Mouse (Mus musculus) forebrain, embryonic 15.5 days (tissue): Measurements from ENCODE around the gene Kcnk3. TPM values are rescaled to one million over a fixed set of nuclear protein-coding genes. Genes with fewer than 3 reads are reported as not detected.
A peak's percentile ranks its signal among the peaks of the same experiment; 100 is the strongest.

Experiments
- ATAC-seq: fragments of 200-750 bp; cut with Nextera tagmentation; replicated peaks from 2 replicates; pipeline ENCODE4 v1.8.0; 2017; ENCODE audit warnings: mild to moderate bottlenecking, moderate TSS enrichment, moderate library complexity
- H3K27ac ChIP-seq: fragments of 300-500 bp; sonication (generic); replicated peaks from 2 replicates; pipeline ENCODE4 v1.5.1; 2015; ENCODE audit warnings: mild to moderate bottlenecking, inconsistent platforms
- H3K27me3 ChIP-seq: fragments of 300-500 bp; sonication (generic); 2 replicates; pipeline ENCODE4 v1.6.1; 2015; ENCODE audit warnings: inconsistent platforms
- H3K36me3 ChIP-seq: fragments of 300-500 bp; sonication (generic); 2 replicates; pipeline ENCODE4 v1.6.1; 2015; ENCODE audit warnings: mild to moderate bottlenecking, inconsistent platforms
- H3K4me1 ChIP-seq: fragments of 300-500 bp; sonication (generic); 2 replicates; pipeline ENCODE4 v1.6.1; 2015; ENCODE audit warnings: inconsistent platforms
- H3K4me2 ChIP-seq: fragments of 300-500 bp; sonication (generic); replicated peaks from 2 replicates; pipeline ENCODE4 v1.6.1; 2015; ENCODE audit warnings: mild to moderate bottlenecking, inconsistent platforms
- H3K4me3 ChIP-seq: fragments of 300-500 bp; sonication (generic); 2 replicates; pipeline ENCODE4 v1.5.1; 2015; ENCODE audit warnings: mild to moderate bottlenecking, inconsistent platforms
- H3K9ac ChIP-seq: fragments of 300-500 bp; sonication (generic); replicated peaks from 2 replicates; pipeline ENCODE4 v1.6.1; 2015; ENCODE audit warnings: mild to moderate bottlenecking, inconsistent platforms
- H3K9me3 ChIP-seq: fragments of 300-500 bp; sonication (generic); 2 replicates; pipeline ENCODE4 v1.6.1; 2016; ENCODE audit warnings: inconsistent platforms
- WGBS: fragments of 180-500 bp; shearing (Covaris S2); methylation state at CpG from one replicate; pipeline ENCODE4 v1.1.7; 2015; ENCODE audit warnings: mixed read lengths; 5-methylcytosine and 5-hydroxymethylcytosine counted together
- polyA plus RNA-seq: library from polyadenylated mRNA; unstranded; fragments of >200 nt; fragmentation: Nextera tagmentation; extraction: Ambion mirVana; gene quantifications from 2 replicates; pipeline ENCODE4 v1.2.1, GENCODE M21; 2015

The Kcnk3 gene
- polyA plus RNA-seq, 1 experiment from 2014 or later, result 3.1 TPM

GRCm38 (mm10) chr5:30650756-30651155 is 62.8 kb downstream of the Kcnk3 start:
- Histone ChIP-seq H3K27me3 (no peaks in the 10 kb centered on the region), H3K9me3 (no peaks in the 10 kb centered on the region), H3K27ac (no peak overlapping the region), H3K4me2 (no peak overlapping the region), H3K9ac (no peak overlapping the region), H3K36me3 (peaks cover 4% of the 10 kb centered on the region; the same call in 1 of the 2 replicates), H3K4me1 (peaks cover 15% of the 10 kb centered on the region), H3K4me3 (no peak overlapping the region)
- no peak for ATAC-seq
- 86% methylated on average over 3 of the region's 3 CpGs for WGBS

- no peak overlapping the region for H3K9ac ChIP-seq
- H3K4me2 ChIP-seq, result no peak overlapping the region
- whole genome bisulfite sequencing, result 94% methylated on average over 3 of the region's 3 CpGs
- H3K9me3 ChIP-seq, result no peaks in the 10 kb centered on the region
- no peak overlapping the region for H3K4me3 ChIP-seq
- peaks cover 15% of the 10 kb centered on the region for H3K4me1 ChIP-seq
- no peak for ATAC-seq
- no peak overlapping the region for H3K27ac ChIP-seq
- no peaks in the 10 kb centered on the region for H3K27me3 ChIP-seq
- peaks cover 8% of the 10 kb centered on the region for H3K36me3 ChIP-seq
These were observed 63.6 kb downstream of the Kcnk3 start for GRCm38 (mm10) chr5:30651554-30651953.

- WGBS, result 91% methylated on average over 6 of the region's 6 CpGs
- no peaks in the 10 kb centered on the region for H3K9me3 ChIP-seq
- no peaks in the 10 kb centered on the region for H3K27me3 ChIP-seq
- ATAC-seq, result no peak
- peaks cover 9% of the 10 kb centered on the region for H3K4me1 ChIP-seq
- no peak overlapping the region for H3K4me3 ChIP-seq
- no peak overlapping the region for H3K27ac ChIP-seq
- no peak overlapping the region for H3K9ac ChIP-seq
- H3K36me3 ChIP-seq, result peaks cover 16% of the 10 kb centered on the region
- H3K4me2 ChIP-seq, result no peak overlapping the region
These were observed 65.3 kb downstream of the Kcnk3 start for GRCm38 (mm10) chr5:30653246-30653645.

DNA sequence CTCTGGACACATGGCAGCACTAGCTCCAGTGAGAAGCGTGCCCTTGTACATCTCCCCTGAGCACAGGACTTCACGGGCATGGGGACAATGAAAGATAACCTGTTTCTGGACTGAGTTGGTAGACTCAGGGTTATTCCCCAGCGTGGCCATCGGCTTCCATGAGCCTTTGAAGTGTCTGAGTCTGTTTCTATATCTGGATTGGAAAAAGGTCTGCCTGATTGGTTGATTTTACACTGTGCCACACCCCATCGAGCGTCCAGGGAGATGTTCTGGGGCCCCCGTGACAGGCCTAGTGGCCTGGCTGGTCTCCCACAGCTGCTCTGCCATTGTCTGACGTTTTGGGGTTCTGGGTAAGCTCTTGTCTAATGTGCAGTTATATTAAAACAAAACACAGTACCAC is 67.1 kb downstream of the Kcnk3 start:
- H3K36me3 ChIP-seq, result peaks cover 16% of the 10 kb centered on the region
- no peaks in the 10 kb centered on the region for H3K4me1 ChIP-seq
- no peak for ATAC-seq
- WGBS, result 86% methylated on average over 8 of the region's 8 CpGs
- H3K4me3 ChIP-seq, result no peak overlapping the region
- no peak overlapping the region for H3K4me2 ChIP-seq
- H3K27me3 ChIP-seq, result no peaks in the 10 kb centered on the region
- no peak overlapping the region for H3K27ac ChIP-seq
- H3K9ac ChIP-seq, result no peak overlapping the region
- H3K9me3 ChIP-seq, result no peaks in the 10 kb centered on the region

DNA sequence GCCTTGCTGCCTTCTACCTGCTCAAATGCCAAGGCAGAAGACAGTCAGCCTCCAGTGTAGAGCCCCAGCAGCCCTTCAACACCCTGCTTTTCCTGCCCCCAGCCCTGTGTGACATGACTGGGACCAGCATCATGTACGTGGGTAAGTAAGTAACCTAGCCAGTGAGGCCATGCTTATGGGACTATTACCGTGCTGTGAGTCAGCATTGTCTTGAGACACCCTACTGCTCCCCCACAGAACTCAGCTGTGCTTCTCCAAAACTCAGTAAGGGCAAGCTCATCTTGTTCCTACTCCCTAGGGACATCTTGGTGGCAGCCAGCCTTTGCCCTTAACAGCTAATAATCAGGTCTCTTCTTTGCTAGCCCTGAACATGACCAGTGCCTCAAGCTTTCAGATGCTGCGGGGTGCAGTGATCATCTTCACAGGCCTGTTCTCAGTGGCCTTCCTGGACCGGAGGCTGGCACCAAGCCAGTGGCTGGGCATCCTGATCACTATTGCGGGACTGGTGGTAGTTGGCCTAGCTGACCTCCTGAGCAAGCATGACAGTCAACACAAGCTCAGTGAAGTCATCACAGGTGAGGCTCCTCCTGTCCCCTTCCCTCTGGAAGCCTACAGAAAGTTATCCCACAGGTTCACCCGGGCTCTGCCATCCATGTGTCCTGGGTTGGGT is 67.7 kb downstream of the Kcnk3 start:
- ATAC-seq, result no peak
- WGBS, result 93% methylated on average over 6 of the region's 6 CpGs
- no peak overlapping the region for H3K9ac ChIP-seq
- no peak overlapping the region for H3K4me2 ChIP-seq
- no peaks in the 10 kb centered on the region for H3K9me3 ChIP-seq
- peaks cover 16% of the 10 kb centered on the region for H3K36me3 ChIP-seq
- H3K27me3 ChIP-seq, result no peaks in the 10 kb centered on the region
- no peak overlapping the region for H3K27ac ChIP-seq
- H3K4me1 ChIP-seq, result no peaks in the 10 kb centered on the region
- no peak overlapping the region for H3K4me3 ChIP-seq

GRCm38 (mm10) chr5:30659042-30659441 is 71.1 kb downstream of the Kcnk3 start:
- WGBS, result 86% methylated on average over 4 of the region's 4 CpGs
- no peak overlapping the region for H3K9ac ChIP-seq
- ATAC-seq, result no peak
- no peaks in the 10 kb centered on the region for H3K27me3 ChIP-seq
- H3K27ac ChIP-seq, result no peak overlapping the region
- no peaks in the 10 kb centered on the region for H3K4me1 ChIP-seq
- H3K36me3 ChIP-seq, result peaks cover 16% of the 10 kb centered on the region
- no peak overlapping the region for H3K4me2 ChIP-seq
- no peak overlapping the region for H3K4me3 ChIP-seq
- no peaks in the 10 kb centered on the region for H3K9me3 ChIP-seq

- ATAC-seq, result no peak
- H3K36me3 ChIP-seq, result peaks cover 16% of the 10 kb centered on the region
- no peak overlapping the region for H3K27ac ChIP-seq
- no peak overlapping the region for H3K4me3 ChIP-seq
- no peaks in the 10 kb centered on the region for H3K4me1 ChIP-seq
- no peak overlapping the region for H3K4me2 ChIP-seq
- H3K9me3 ChIP-seq, result no peaks in the 10 kb centered on the region
- H3K9ac ChIP-seq, result no peak overlapping the region
- H3K27me3 ChIP-seq, result no peaks in the 10 kb centered on the region
- WGBS, result 89% methylated on average over 1 of the region's 1 CpGs
These were observed 72.3 kb downstream of the Kcnk3 start for GRCm38 (mm10) chr5:30660278-30660677.

DNA sequence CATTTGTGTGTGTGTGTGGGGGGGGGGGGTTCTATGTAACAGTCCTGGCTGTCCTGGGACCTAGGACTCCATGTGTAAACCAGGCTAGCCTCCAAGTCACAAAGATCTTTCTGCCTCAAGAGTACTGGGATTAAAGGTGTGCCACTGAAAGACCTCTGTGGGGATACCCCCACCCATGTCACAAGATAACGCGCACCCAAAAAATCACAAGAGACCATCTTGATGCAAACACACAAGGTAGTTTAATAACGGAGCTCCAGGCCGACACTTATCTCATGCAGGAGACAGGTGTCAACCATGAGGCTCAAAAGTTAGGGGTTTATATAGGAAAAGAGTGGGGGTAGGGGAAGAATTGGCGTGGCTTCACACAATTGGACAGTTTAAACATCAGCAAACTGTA is 72.8 kb downstream of the Kcnk3 start:
- ATAC-seq, result no peak
- no peak overlapping the region for H3K4me3 ChIP-seq
- no peak overlapping the region for H3K27ac ChIP-seq
- H3K36me3 ChIP-seq, result peaks cover 10% of the 10 kb centered on the region
- H3K4me2 ChIP-seq, result no peak overlapping the region
- no peak overlapping the region for H3K9ac ChIP-seq
- H3K27me3 ChIP-seq, result no peaks in the 10 kb centered on the region
- WGBS, result 92% methylated on average over 5 of the region's 5 CpGs
- H3K4me1 ChIP-seq, result no peaks in the 10 kb centered on the region
- no peaks in the 10 kb centered on the region for H3K9me3 ChIP-seq

DNA sequence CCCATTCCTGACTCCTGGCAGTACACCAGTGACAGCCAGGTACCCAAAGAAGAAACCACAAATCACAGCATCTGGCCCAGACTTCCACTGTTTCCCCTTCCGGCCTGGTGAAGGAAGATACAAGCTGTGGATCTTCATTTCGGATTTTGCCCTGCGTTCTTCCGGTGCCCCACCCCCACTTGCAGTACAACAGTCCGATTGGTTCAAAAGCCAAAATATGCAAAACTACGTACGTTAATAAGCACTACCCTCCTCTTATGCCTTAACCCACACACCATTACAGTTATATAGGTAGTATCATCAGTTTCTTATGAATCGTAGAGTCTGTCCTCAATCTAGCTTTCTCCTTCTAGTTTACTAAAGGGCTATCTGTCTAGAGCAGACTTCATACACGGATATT is 77.4 kb downstream of the Kcnk3 start:
- no peaks in the 10 kb centered on the region for H3K36me3 ChIP-seq
- H3K4me2 ChIP-seq, result no peak overlapping the region
- no peak overlapping the region for H3K27ac ChIP-seq
- H3K4me3 ChIP-seq, result no peak overlapping the region
- peaks cover 28% of the 10 kb centered on the region for H3K4me1 ChIP-seq
- H3K9me3 ChIP-seq, result no peaks in the 10 kb centered on the region
- no peaks in the 10 kb centered on the region for H3K27me3 ChIP-seq
- no peak for ATAC-seq
- WGBS, result 89% methylated on average over 9 of the region's 9 CpGs
- H3K9ac ChIP-seq, result no peak overlapping the region

DNA sequence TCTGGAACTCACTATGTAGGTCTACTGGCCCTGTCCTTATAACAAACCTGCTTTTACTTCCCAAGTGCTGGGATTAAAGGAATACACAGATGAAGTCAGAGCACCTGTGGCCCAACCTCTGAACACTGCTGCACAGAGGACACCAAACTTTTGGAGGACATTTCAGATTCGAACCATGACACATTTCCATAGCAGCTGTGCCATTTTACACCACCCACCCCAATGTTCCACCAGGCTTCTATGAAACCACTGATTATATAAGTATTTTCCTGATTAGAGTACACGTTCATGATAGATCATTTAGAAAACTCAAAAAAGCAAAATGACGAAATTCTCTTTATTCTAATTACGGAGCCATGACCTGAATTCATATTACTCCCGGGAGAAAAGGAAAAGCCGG is 78.0 kb downstream of the Kcnk3 start:
- H3K4me1 ChIP-seq, result peaks cover 28% of the 10 kb centered on the region
- peak overlapping the region; percentile 78 for H3K4me2 ChIP-seq
- no peak for ATAC-seq
- peak overlapping the region; percentile 22; the same call in 1 of the 2 replicates for H3K9ac ChIP-seq
- 62% methylated on average over 6 of the region's 6 CpGs for WGBS
- H3K36me3 ChIP-seq, result no peaks in the 10 kb centered on the region
- H3K9me3 ChIP-seq, result no peaks in the 10 kb centered on the region
- no peaks in the 10 kb centered on the region for H3K27me3 ChIP-seq
- peak overlapping the region; percentile 49; the same call in 1 of the 2 replicates for H3K27ac ChIP-seq
- peak overlapping the region; percentile 76 for H3K4me3 ChIP-seq

DNA sequence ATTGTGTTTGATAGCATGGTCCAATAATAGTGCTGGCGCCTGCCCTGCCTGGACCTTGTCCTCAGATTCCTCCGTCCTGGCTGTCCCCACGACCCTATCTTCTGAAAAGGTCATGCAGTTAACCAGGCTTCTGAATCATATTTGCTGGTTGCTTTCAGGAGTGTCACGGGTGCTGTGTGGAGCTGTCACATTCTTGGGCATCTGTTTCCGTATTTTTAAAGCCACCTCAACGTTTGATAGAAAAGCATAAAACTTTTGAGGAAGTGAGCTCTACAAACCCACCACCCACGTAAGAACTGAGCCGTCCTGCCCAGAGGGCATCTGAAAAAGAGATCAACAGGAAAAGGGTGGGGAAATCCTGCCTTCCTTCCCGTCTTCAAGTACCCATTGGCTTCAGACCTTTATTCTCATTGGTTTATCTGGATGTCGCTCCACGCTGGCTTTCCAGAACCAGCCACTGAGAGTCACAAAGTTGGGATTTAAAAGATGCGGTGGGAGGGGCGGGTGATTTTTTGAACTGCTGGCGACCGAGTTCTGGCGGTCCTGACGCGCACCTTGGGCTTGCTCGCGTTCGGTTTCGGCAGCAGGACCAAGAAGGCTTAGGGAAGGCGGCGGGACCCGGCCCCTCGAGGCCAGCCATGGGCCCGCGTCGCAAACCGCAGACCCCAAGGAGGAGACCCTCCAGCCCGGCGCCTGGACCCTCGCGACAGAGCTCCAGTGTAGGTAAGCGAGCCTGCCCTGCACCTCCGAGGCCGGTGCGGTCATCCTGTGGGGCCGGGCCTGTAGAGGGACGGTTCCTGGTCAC is 78.6 kb downstream of the Kcnk3 start, which contains the start of gene Cenpa:
Gene Cenpa, plus strand, starts transcription at position 387 of the 805 bp plus-strand sequence.
- H3K4me2 ChIP-seq, result peak within 1 kb of the TSS; percentile 78

GRCm38 (mm10) chr5:30667215-30667614 is 79.2 kb downstream of the Kcnk3 start:
- WGBS, result 1% methylated on average over 13 of the region's 13 CpGs
- peak overlapping the region; percentile 50 for H3K27ac ChIP-seq

More for the DNA sequence above, 78.6 kb downstream of the Kcnk3 start, which contains the start of gene Cenpa:
- Histone ChIP-seq H3K27ac (peak within 1 kb of the TSS; percentile 50), H3K9me3 (no peaks in the 10 kb centered on the region), H3K9ac (peak within 1 kb of the TSS; percentile 61), H3K36me3 (no peaks in the 10 kb centered on the region), H3K4me1 (peaks cover 28% of the 10 kb centered on the region), H3K4me3 (peak within 1 kb of the TSS; percentile 76), H3K27me3 (no peaks in the 10 kb centered on the region)
- under 1% methylated on average over 40 of the region's 40 CpGs for WGBS
- ATAC-seq, result peak; percentile 97

More at GRCm38 (mm10) chr5:30667215-30667614, 79.2 kb downstream of the Kcnk3 start:
- no peak for ATAC-seq
- Histone ChIP-seq H3K9me3 (no peaks in the 10 kb centered on the region), H3K9ac (peak overlapping the region; percentile 61), H3K4me2 (peak overlapping the region; percentile 78), H3K4me3 (peak overlapping the region; percentile 76), H3K4me1 (peaks cover 28% of the 10 kb centered on the region), H3K36me3 (no peaks in the 10 kb centered on the region), H3K27me3 (no peaks in the 10 kb centered on the region)
